Mouse (Mus musculus): ENCODE measurements around the gene Cntfr. TPM values are rescaled to one million over a fixed set of nuclear protein-coding genes. Genes with fewer than 3 reads are reported as not detected.
"Not testable (repeated sequence)": the region's sequence is repeated elsewhere in the genome, so short reads cannot be mapped to it uniquely, and the experiment has no call there.

Gene Cntfr
- polyA plus RNA-seq, 1 experiment from 2014 or later: 5.5 TPM

GRCm38 (mm10) chr4:41690014-41690413 lies 6.9 kb downstream of the Cntfr start:
- no CpG with 5 or more reads among the region's 4 CpGs for WGBS
- H3K27me3 ChIP-seq: peaks cover 28% of the 10 kb centered on the region
- H3K9me3 ChIP-seq; H3K4me2 ChIP-seq; H3K9ac ChIP-seq (replicated peaks); H3K36me3 ChIP-seq; H3K4me1 ChIP-seq (replicated peaks); H3K27ac ChIP-seq; H3K4me3 ChIP-seq (replicated peaks); ATAC-seq (ENCODE audit: insufficient number of reproducible peaks, insufficient read depth, low FRiP score, low TSS enrichment, low read depth): not testable (repeated sequence)

DNA sequence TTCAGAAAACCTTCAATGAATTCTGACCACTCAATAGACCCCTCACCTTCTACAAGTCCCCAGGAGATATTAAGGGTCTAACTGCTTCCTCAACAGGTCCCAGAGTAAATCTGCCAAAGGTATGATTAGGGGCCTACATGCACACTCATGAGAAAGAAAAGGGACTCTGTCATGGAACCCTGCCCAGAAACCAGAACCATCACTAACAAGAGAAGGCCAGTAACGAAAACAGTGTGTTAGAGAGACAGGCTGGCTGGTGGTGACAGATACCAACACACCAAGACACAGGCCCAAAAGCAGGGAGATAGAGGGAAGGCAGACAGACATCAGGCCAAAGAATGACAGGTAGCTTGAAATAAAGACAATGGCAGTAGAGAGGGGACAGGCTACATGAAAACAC lies 8.3 kb downstream of the Cntfr start:
- not testable (repeated sequence) for H3K4me1 ChIP-seq (replicated peaks); H3K4me2 ChIP-seq; ATAC-seq (ENCODE audit: insufficient number of reproducible peaks, insufficient read depth, low FRiP score, low TSS enrichment, low read depth); H3K9me3 ChIP-seq; H3K9ac ChIP-seq (replicated peaks); H3K27ac ChIP-seq; H3K36me3 ChIP-seq; H3K4me3 ChIP-seq (replicated peaks)
- peaks cover 35% of the 10 kb centered on the region for H3K27me3 ChIP-seq
- WGBS: 64% methylated on average over 1 of the region's 1 CpGs

GRCm38 (mm10) chr4:41685882-41686492 lies 10.9 kb downstream of the Cntfr start:
- H3K27ac ChIP-seq; H3K36me3 ChIP-seq; H3K4me3 ChIP-seq (replicated peaks); H3K4me2 ChIP-seq; ATAC-seq (ENCODE audit: insufficient number of reproducible peaks, insufficient read depth, low FRiP score, low TSS enrichment, low read depth); H3K9me3 ChIP-seq; H3K9ac ChIP-seq (replicated peaks); H3K4me1 ChIP-seq (replicated peaks): not testable (repeated sequence)
- peaks cover 45% of the 10 kb centered on the region for H3K27me3 ChIP-seq
- 59% methylated on average over 10 of the region's 10 CpGs for WGBS

- not testable (repeated sequence) for H3K9ac ChIP-seq (replicated peaks); H3K4me2 ChIP-seq; H3K4me3 ChIP-seq (replicated peaks); ATAC-seq (ENCODE audit: insufficient number of reproducible peaks, insufficient read depth, low FRiP score, low TSS enrichment, low read depth); H3K36me3 ChIP-seq; H3K9me3 ChIP-seq; H3K27ac ChIP-seq
- peaks cover 54% of the 10 kb centered on the region for H3K27me3 ChIP-seq
- 1% methylated on average over 14 of the region's 14 CpGs for WGBS
- peaks cover 10% of the 10 kb centered on the region for H3K4me1 ChIP-seq (replicated peaks)
Observed at GRCm38 (mm10) chr4:41684931-41685453, 11.9 kb downstream of the Cntfr start.

GRCm38 (mm10) chr4:41684131-41684930 lies 12.6 kb downstream of the Cntfr start:
- H3K27ac ChIP-seq; H3K36me3 ChIP-seq; H3K9ac ChIP-seq (replicated peaks); H3K9me3 ChIP-seq; ATAC-seq (ENCODE audit: insufficient number of reproducible peaks, insufficient read depth, low FRiP score, low TSS enrichment, low read depth): not testable (repeated sequence)
- peaks cover 17% of the 10 kb centered on the region for H3K4me1 ChIP-seq (replicated peaks)
- WGBS: 3% methylated on average over 26 of the region's 27 CpGs
- peak overlapping the region; percentile 42 for H3K4me2 ChIP-seq
- 0 out of 2 replicates have a peak overlapping the region, but pooled peaks have one; percentile 4 for H3K4me3 ChIP-seq (replicated peaks)
- peaks cover 61% of the 10 kb centered on the region for H3K27me3 ChIP-seq

- H3K4me2 ChIP-seq: peak overlapping the region; percentile 47
- H3K36me3 ChIP-seq; ATAC-seq (ENCODE audit: insufficient number of reproducible peaks, insufficient read depth, low FRiP score, low TSS enrichment, low read depth); H3K27ac ChIP-seq; H3K9me3 ChIP-seq; H3K9ac ChIP-seq (replicated peaks): not testable (repeated sequence)
- peaks cover 21% of the 10 kb centered on the region for H3K4me1 ChIP-seq (replicated peaks)
- peaks cover 68% of the 10 kb centered on the region for H3K27me3 ChIP-seq
- H3K4me3 ChIP-seq (replicated peaks): peak overlapping the region; percentile 27; the same call in 1 of the 2 replicates
- WGBS: 0% methylated on average over 2 of the region's 27 CpGs
Observed at GRCm38 (mm10) chr4:41683303-41683702, 13.6 kb downstream of the Cntfr start.

- H3K4me2 ChIP-seq: no peak overlapping the region
- no peak overlapping the region for H3K9ac ChIP-seq (replicated peaks)
- no peak overlapping the region for H3K4me3 ChIP-seq (replicated peaks)
- peaks cover 21% of the 10 kb centered on the region for H3K4me1 ChIP-seq (replicated peaks)
- H3K27me3 ChIP-seq: peaks cover 73% of the 10 kb centered on the region
- H3K27ac ChIP-seq: 0 out of 2 replicates have a peak overlapping the region, but pooled peaks have one; percentile 23
- no peaks in the 10 kb centered on the region for H3K9me3 ChIP-seq
- ATAC-seq (ENCODE audit: insufficient number of reproducible peaks, insufficient read depth, low FRiP score, low TSS enrichment, low read depth): no peak
- WGBS: 13% methylated on average over 6 of the region's 6 CpGs
- no peaks in the 10 kb centered on the region for H3K36me3 ChIP-seq
Observed at GRCm38 (mm10) chr4:41682789-41683188, 14.1 kb downstream of the Cntfr start.

DNA sequence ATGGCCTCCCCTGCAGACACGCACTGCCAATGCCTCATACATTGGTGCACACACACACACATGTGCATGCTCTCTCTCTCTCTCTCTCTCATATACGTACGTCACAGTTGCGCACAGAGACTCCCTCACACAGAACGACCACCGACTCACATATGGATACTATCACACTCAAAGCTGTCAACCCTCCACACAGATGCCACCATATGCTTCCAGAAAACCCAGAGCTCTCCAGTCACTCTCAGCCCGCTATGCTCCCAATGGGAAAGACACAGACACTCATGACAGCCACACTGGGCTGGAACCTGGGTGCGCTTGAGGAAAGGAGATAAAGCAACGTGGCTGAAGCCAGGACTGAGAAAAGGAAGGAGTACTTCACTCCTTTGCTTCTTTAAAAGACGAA lies 14.9 kb downstream of the Cntfr start:
- Histone ChIP-seq H3K4me2 (no peak overlapping the region), H3K36me3 (no peaks in the 10 kb centered on the region), H3K27ac (no peak overlapping the region), H3K27me3 (peaks cover 80% of the 10 kb centered on the region), H3K4me1 (replicated peaks) (peaks cover 30% of the 10 kb centered on the region), H3K9me3 (no peaks in the 10 kb centered on the region), H3K4me3 (replicated peaks) (no peak overlapping the region), H3K9ac (replicated peaks) (no peak overlapping the region)
- ATAC-seq (ENCODE audit: insufficient number of reproducible peaks, insufficient read depth, low FRiP score, low TSS enrichment, low read depth): no peak
- WGBS: 55% methylated on average over 10 of the region's 10 CpGs

- H3K4me3 ChIP-seq (replicated peaks): no peak overlapping the region
- H3K4me2 ChIP-seq: no peak overlapping the region
- WGBS: 62% methylated on average over 4 of the region's 4 CpGs
- ATAC-seq (ENCODE audit: insufficient number of reproducible peaks, insufficient read depth, low FRiP score, low TSS enrichment, low read depth): no peak
- no peaks in the 10 kb centered on the region for H3K9me3 ChIP-seq
- no peaks in the 10 kb centered on the region for H3K36me3 ChIP-seq
- no peak overlapping the region for H3K9ac ChIP-seq (replicated peaks)
- H3K27me3 ChIP-seq: peaks cover 80% of the 10 kb centered on the region
- H3K4me1 ChIP-seq (replicated peaks): peaks cover 37% of the 10 kb centered on the region
- H3K27ac ChIP-seq: no peak overlapping the region
Observed at GRCm38 (mm10) chr4:41681176-41681575, 15.7 kb downstream of the Cntfr start.

DNA sequence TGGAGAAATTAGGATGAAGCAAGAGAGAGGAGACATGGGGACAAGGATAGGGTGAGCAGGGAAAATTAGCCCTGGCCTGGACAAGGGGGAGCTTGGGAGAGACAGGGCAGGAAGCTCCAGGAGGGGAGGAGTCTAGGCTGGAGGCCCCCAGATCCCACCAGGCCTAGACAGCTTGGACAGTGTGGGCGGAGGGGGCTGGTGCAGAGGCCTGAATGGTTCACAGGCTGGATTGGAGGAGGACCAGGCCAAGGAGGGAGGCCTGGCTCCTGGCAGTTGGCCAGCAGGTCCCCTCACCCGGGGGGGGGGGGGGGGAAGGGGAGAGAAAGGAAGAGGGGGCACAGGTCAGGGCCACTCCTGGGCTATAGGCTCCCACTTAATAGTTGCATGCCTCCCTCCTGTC lies 17.6 kb downstream of the Cntfr start:
- Histone ChIP-seq H3K9ac (replicated peaks) (no peak overlapping the region), H3K27ac (no peak overlapping the region), H3K9me3 (no peaks in the 10 kb centered on the region), H3K4me1 (replicated peaks) (peaks cover 42% of the 10 kb centered on the region), H3K27me3 (peaks cover 88% of the 10 kb centered on the region), H3K4me3 (replicated peaks) (no peak overlapping the region), H3K4me2 (no peak overlapping the region), H3K36me3 (no peaks in the 10 kb centered on the region)
- WGBS: 70% methylated on average over 1 of the region's 2 CpGs
- no peak for ATAC-seq (ENCODE audit: insufficient number of reproducible peaks, insufficient read depth, low FRiP score, low TSS enrichment, low read depth)

DNA sequence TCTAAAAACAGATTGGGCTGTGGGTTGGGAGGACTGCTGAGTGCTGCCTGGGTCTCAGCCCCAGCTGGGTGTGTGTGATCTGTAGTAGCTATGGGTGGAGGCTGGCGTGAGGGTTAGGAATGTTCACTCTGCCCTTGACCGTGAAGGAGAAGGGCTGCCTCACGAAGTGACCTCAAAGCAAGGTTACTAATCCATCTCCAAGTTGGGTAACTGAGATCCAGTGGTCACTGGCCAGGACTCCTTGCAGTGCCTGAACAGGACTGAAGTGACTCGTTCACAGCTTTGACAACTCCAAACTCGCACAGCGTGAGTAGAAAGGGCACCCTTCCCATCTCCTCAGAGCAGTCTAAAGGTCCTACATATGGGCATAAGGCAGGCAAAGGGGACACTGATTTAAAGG lies 18.0 kb downstream of the Cntfr start:
- Histone ChIP-seq H3K36me3 (no peaks in the 10 kb centered on the region), H3K27me3 (peaks cover 89% of the 10 kb centered on the region), H3K4me3 (replicated peaks) (no peak overlapping the region), H3K27ac (no peak overlapping the region), H3K4me2 (no peak overlapping the region), H3K9me3 (no peaks in the 10 kb centered on the region), H3K9ac (replicated peaks) (no peak overlapping the region), H3K4me1 (replicated peaks) (peaks cover 42% of the 10 kb centered on the region)
- ATAC-seq (ENCODE audit: insufficient number of reproducible peaks, insufficient read depth, low FRiP score, low TSS enrichment, low read depth): no peak
- WGBS: 81% methylated on average over 6 of the region's 6 CpGs
